Mouse (Mus musculus) lung, postnatal 0 days (tissue): Measurements from ENCODE around the gene Zfp990.

Experiments used
- CTCF ChIP-seq: IDR thresholded peaks from 2 replicates; pipeline ENCODE4 v1.5.1; 2016; ENCODE audit warnings: antibody characterized with exemption, mild to moderate bottlenecking
- EP300 ChIP-seq: IDR thresholded peaks from 2 replicates; pipeline ENCODE4 v1.6.1; 2016; ENCODE audit warnings: antibody characterized with exemption, mild to moderate bottlenecking, control low read depth

- TF ChIP-seq CTCF (no peak), EP300 (no peak)
Observed at GRCm38 (mm10) chr4:145564111-145564821, 53.7 kb downstream of the Zfp990 start.
